Mouse (Mus musculus): Measurements from ENCODE around the gene Ercc1.

GRCm38 (mm10) chr7:19358634-19359033, 14.1 kb downstream of the Ercc1 start:
- TF ChIP-seq POLR2A (IDR thresholded peaks at IDR 0.05; ENCODE audit: borderline replicate concordance, extremely low read depth, low read depth, low read length) (no peak), CTCF (IDR thresholded peaks at IDR 0.05; ENCODE audit: insufficient read depth, low read length) (no peak)

Data from lung, adult 2 months (tissue).